ENCODE assay signal across 7 mouse cellular contexts in the genomic region with DNA sequence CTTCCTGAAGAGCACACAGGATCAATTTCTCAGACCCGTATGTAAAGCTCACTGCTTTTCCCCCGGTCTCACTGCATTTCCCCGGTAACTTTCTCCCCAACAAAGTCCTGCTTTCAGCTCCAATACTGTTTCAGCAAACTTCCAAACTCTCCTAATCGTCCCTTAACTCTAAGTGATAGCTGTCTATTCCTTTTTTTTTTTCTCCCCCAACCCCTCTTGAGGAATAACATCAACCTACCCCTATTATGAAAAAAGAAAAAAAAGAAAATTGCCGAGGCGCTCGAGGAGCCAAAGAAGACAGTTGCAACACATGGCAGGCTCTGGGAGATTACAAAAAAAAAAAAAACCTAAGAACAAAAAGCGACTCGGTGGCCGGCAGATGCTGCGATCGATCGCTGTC. TPM values are rescaled to one million over a fixed set of nuclear protein-coding genes. Genes with fewer than 3 reads are reported as not detected.
A peak's percentile ranks its signal among the peaks of the same experiment; 100 is the strongest.
DNase-seq lines count a peak whose midpoint lies in the region; ATAC-seq and TF ChIP-seq lines count a peak whose summit lies in the region.

No protein-coding gene starts in this region.

- TF ChIP-seq CTCF in spleen, adult 2 months (IDR thresholded peaks at IDR 0.05; ENCODE audit: extremely low read depth, insufficient read depth, insufficient read length, insufficient replicate concordance), result no peak

- peak overlapping the region; percentile 71 for H3K4me2 ChIP-seq in embryonic facial prominence, embryonic 15.5 days (replicated peaks)
- H3K4me2 ChIP-seq in limb, embryonic 15.5 days, result peak overlapping the region; percentile 53
- peak overlapping the region; percentile 76 for H3K4me2 ChIP-seq in stomach, embryonic 16.5 days (ENCODE audit: low read depth, low read length)

- DNase-seq in spleen, adult 2 months (ENCODE audit: low read depth in 1 of 2, low spot score in 2 of 2), result no peak
- DNase-seq in spleen, postnatal 14 days (ENCODE audit: low spot score in 2 of 2), result no peak
- no peak for DNase-seq in layer of hippocampus, postnatal 14 days (ENCODE audit: low spot score in 2 of 2)
- no peak for DNase-seq in kidney, adult 9 months

- H3K9me3 ChIP-seq in embryonic facial prominence, embryonic 15.5 days (replicated peaks), result no peaks in the 10 kb centered on the region
- H3K9me3 ChIP-seq in limb, embryonic 15.5 days, result no peaks in the 10 kb centered on the region
- no peaks in the 10 kb centered on the region for H3K9me3 ChIP-seq in stomach, embryonic 16.5 days (replicated peaks; ENCODE audit: control insufficient read depth, low read length)

- H3K36me3 ChIP-seq in spleen, adult 2 months (ENCODE audit: control insufficient read depth, insufficient read depth, low read length), result peaks cover 1% of the 10 kb centered on the region; the same call in 1 of the 2 replicates
- H3K36me3 ChIP-seq in embryonic facial prominence, embryonic 15.5 days, result peaks cover 4% of the 10 kb centered on the region
- peaks cover 12% of the 10 kb centered on the region for H3K36me3 ChIP-seq in limb, embryonic 15.5 days
- peaks cover 7% of the 10 kb centered on the region for H3K36me3 ChIP-seq in stomach, embryonic 16.5 days (ENCODE audit: control insufficient read depth, insufficient read depth, low read length)

- H3K27me3 ChIP-seq in spleen, adult 2 months (ENCODE audit: control insufficient read depth, insufficient read depth, low read length), result peaks cover 3% of the 10 kb centered on the region; the same call in 1 of the 2 replicates
- H3K27me3 ChIP-seq in embryonic facial prominence, embryonic 15.5 days, result no peaks in the 10 kb centered on the region
- H3K27me3 ChIP-seq in limb, embryonic 15.5 days, result no peaks in the 10 kb centered on the region
- no peaks in the 10 kb centered on the region for H3K27me3 ChIP-seq in stomach, embryonic 16.5 days (ENCODE audit: control insufficient read depth, insufficient read depth, low read length)

- H3K4me1 ChIP-seq in spleen, adult 2 months (ENCODE audit: control insufficient read depth, insufficient read depth, insufficient read length), result no peaks in the 10 kb centered on the region
- H3K4me1 ChIP-seq in embryonic facial prominence, embryonic 15.5 days, result no peaks in the 10 kb centered on the region
- H3K4me1 ChIP-seq in limb, embryonic 15.5 days, result no peaks in the 10 kb centered on the region
- peaks cover 3% of the 10 kb centered on the region for H3K4me1 ChIP-seq in stomach, embryonic 16.5 days (ENCODE audit: control insufficient read depth, insufficient read depth, low read length)

- 0 out of 2 replicates have a peak overlapping the region, but pooled peaks have one; percentile 80 for H3K27ac ChIP-seq in spleen, adult 2 months (ENCODE audit: insufficient read depth, low read length)
- peak overlapping the region; percentile 91 for H3K27ac ChIP-seq in embryonic facial prominence, embryonic 15.5 days (replicated peaks)
- peak overlapping the region; percentile 95 for H3K27ac ChIP-seq in limb, embryonic 15.5 days
- peak overlapping the region; percentile 90 for H3K27ac ChIP-seq in stomach, embryonic 16.5 days (ENCODE audit: low read length)

- peak overlapping the region; percentile 66 for H3K9ac ChIP-seq in embryonic facial prominence, embryonic 15.5 days
- peak overlapping the region; percentile 89 for H3K9ac ChIP-seq in limb, embryonic 15.5 days
- H3K9ac ChIP-seq in stomach, embryonic 16.5 days (ENCODE audit: low read length), result peak overlapping the region; percentile 95

- no peak for TF ChIP-seq POLR2A in spleen, adult 2 months (IDR thresholded peaks at IDR 0.05; ENCODE audit: low read depth, low read length)

- WGBS in spleen, adult 2 months, result 1% methylated on average over 13 of the region's 13 CpGs
- WGBS in embryonic facial prominence, embryonic 15.5 days, result 0% methylated on average over 13 of the region's 13 CpGs
- under 1% methylated on average over 13 of the region's 13 CpGs for WGBS in limb, embryonic 15.5 days
- WGBS in stomach, embryonic 16.5 days, result under 1% methylated on average over 13 of the region's 13 CpGs

- H3K4me3 ChIP-seq in spleen, adult 2 months (ENCODE audit: extremely low read depth, insufficient read depth, insufficient read length), result peak overlapping the region; percentile 93
- peak overlapping the region; percentile 70 for H3K4me3 ChIP-seq in embryonic facial prominence, embryonic 15.5 days (replicated peaks)
- H3K4me3 ChIP-seq in limb, embryonic 15.5 days, result peak overlapping the region; percentile 85
- H3K4me3 ChIP-seq in stomach, embryonic 16.5 days (replicated peaks; ENCODE audit: low read length), result peak overlapping the region; percentile 88

- ATAC-seq in embryonic facial prominence, embryonic 15.5 days (ENCODE audit: insufficient number of reproducible peaks, low FRiP score, low TSS enrichment, low read depth), result no peak
- ATAC-seq in limb, embryonic 15.5 days (ENCODE audit: insufficient number of reproducible peaks, low FRiP score, low TSS enrichment, low read depth), result no peak
- ATAC-seq in stomach, embryonic 16.5 days (ENCODE audit: insufficient read depth, low FRiP score), result no peak

RNA-seq across cellular contexts. Expression of a gene that starts 1.0 kb away (rescaled TPM):
- 0.65 and 0.95 TPM in 2 replicates for polyA plus RNA-seq in spleen, adult 2 months (2012; rRNA removed)
- 27.3 and 28.7 TPM in 2 replicates for polyA plus RNA-seq in embryonic facial prominence, embryonic 15.5 days (2015; fragmentation: Nextera tagmentation; extraction: Ambion mirVana)
- 20.9 and 26.0 TPM in 2 replicates for polyA plus RNA-seq in limb, embryonic 15.5 days (2015; fragmentation: Nextera tagmentation; extraction: Ambion mirVana)
- polyA plus RNA-seq in stomach, embryonic 16.5 days (2015; fragmentation: Nextera tagmentation; extraction: Ambion mirVana), result 7.3 and 11.4 TPM in 2 replicates
- 10 to 100 TPM; 52.0 to 55.0 TPM for total RNA-seq in layer of hippocampus, postnatal 14 days (2021)

RNA-seq across cellular contexts. Expression of a gene that starts 14.4 kb away (rescaled TPM):
- 9.5 and 11.1 TPM in 2 replicates for polyA plus RNA-seq in spleen, adult 2 months (2012; rRNA removed)
- 99.7 and 100.0 TPM in 2 replicates for polyA plus RNA-seq in embryonic facial prominence, embryonic 15.5 days (2015; fragmentation: Nextera tagmentation; extraction: Ambion mirVana)
- polyA plus RNA-seq in limb, embryonic 15.5 days (2015; fragmentation: Nextera tagmentation; extraction: Ambion mirVana), result 92.9 and 93.7 TPM in 2 replicates
- polyA plus RNA-seq in stomach, embryonic 16.5 days (2015; fragmentation: Nextera tagmentation; extraction: Ambion mirVana), result 85.2 and 97.9 TPM in 2 replicates
- 100 to 1,000 TPM; 109 to 112 TPM for total RNA-seq in layer of hippocampus, postnatal 14 days (2021)
